Mouse (Mus musculus) limb, embryonic 11.5 days (tissue): Measurements from ENCODE around the gene Zbtb39. TPM values are rescaled to one million over a fixed set of nuclear protein-coding genes. Genes with fewer than 3 reads are reported as not detected.

ENCODE experiments used
- ATAC-seq: fragments of 200-750 bp; cut with Nextera tagmentation; 2 replicates; pipeline ENCODE4 v1.8.0; 2017; ENCODE audit warnings: low read depth; ENCODE audit not compliant: insufficient number of reproducible peaks, low FRiP score, low TSS enrichment
- DNase-seq: peaks from one replicate; pipeline ENCODE4 v3.0.0-alpha.2; 2015; ENCODE audit warnings: low spot score
- H3K27ac ChIP-seq: fragments of 300-500 bp; sonication (generic); replicated peaks from 2 replicates; pipeline ENCODE4 v1.5.1; 2014; ENCODE audit warnings: low read depth, mild to moderate bottlenecking, low read length
- H3K27me3 ChIP-seq: fragments of 300-500 bp; sonication (generic); 2 replicates; pipeline ENCODE4 v1.6.1; 2014; ENCODE audit warnings: mild to moderate bottlenecking, low read length, mixed read lengths; ENCODE audit not compliant: control insufficient read depth, insufficient read depth
- H3K36me3 ChIP-seq: fragments of 300-500 bp; sonication (generic); 2 replicates; pipeline ENCODE4 v1.6.1; 2014; ENCODE audit warnings: mild to moderate bottlenecking, low read length, moderate library complexity, mixed read lengths; ENCODE audit not compliant: control insufficient read depth, insufficient read depth
- H3K4me1 ChIP-seq: fragments of 300-500 bp; sonication (generic); 2 replicates; pipeline ENCODE4 v1.6.1; 2014; ENCODE audit warnings: low read length, mixed read lengths; ENCODE audit not compliant: control insufficient read depth, insufficient read depth
- H3K4me2 ChIP-seq: fragments of 300-500 bp; sonication (generic); 2 replicates; pipeline ENCODE4 v1.6.1; 2014; ENCODE audit warnings: low read depth, mild to moderate bottlenecking, moderate library complexity; ENCODE audit not compliant: severe bottlenecking
- H3K4me3 ChIP-seq: fragments of 300-500 bp; sonication (generic); 2 replicates; pipeline ENCODE4 v1.5.1; 2014; ENCODE audit warnings: low read depth, low read length
- H3K9ac ChIP-seq: fragments of 300-500 bp; sonication (generic); 2 replicates; pipeline ENCODE4 v1.6.1; 2014; ENCODE audit warnings: mild to moderate bottlenecking, low read length
- H3K9me3 ChIP-seq: fragments of 300-500 bp; sonication (generic); 2 replicates; pipeline ENCODE4 v1.6.1; 2016; ENCODE audit warnings: low read length; ENCODE audit not compliant: control insufficient read depth
- WGBS: fragments of 180-500 bp; shearing (Covaris S2); extraction: QIAGEN DNeasy Blood & Tissue Kit; methylation state at CpG from one replicate; pipeline ENCODE4 v1.1.7; 2014; 5-methylcytosine and 5-hydroxymethylcytosine counted together
- polyA plus RNA-seq: library from polyadenylated mRNA; unstranded; fragments of >200 nt; fragmentation: Nextera tagmentation; extraction: Ambion mirVana; gene quantifications from 2 replicates; pipeline ENCODE4 v1.2.1, GENCODE M21; 2014

The Zbtb39 gene
- polyA plus RNA-seq, 1 experiment from 2014 or later, result 7.7 TPM

GRCm38 (mm10) chr10:127739661-127740161 is 373 bp downstream of the Zbtb39 start:
- no peaks in the 10 kb centered on the region for H3K4me1 ChIP-seq
- DNase-seq (peak; percentile 70), ATAC-seq (peak; percentile 50; the same call in 1 of the 2 replicates)
- H3K9ac ChIP-seq, result peak overlapping the region; percentile 98
- H3K9me3 ChIP-seq, result no peaks in the 10 kb centered on the region
- peak overlapping the region; percentile 89 for H3K4me3 ChIP-seq
- peak overlapping the region; percentile 73 for H3K27ac ChIP-seq
- peak overlapping the region; percentile 77 for H3K4me2 ChIP-seq
- under 1% methylated on average over 44 of the region's 55 CpGs for WGBS
- peaks cover 29% of the 10 kb centered on the region for H3K36me3 ChIP-seq
- H3K27me3 ChIP-seq, result no peaks in the 10 kb centered on the region

GRCm38 (mm10) chr10:127744661-127745060 is 5.3 kb downstream of the Zbtb39 start:
- Histone ChIP-seq H3K36me3 (peaks cover 40% of the 10 kb centered on the region), H3K4me2 (no peak overlapping the region)
- ATAC-seq, result no peak

GRCm38 (mm10) chr10:127745886-127746285 is 6.5 kb downstream of the Zbtb39 start:
- Histone ChIP-seq H3K9ac (no peak overlapping the region), H3K27me3 (no peaks in the 10 kb centered on the region), H3K4me3 (no peak overlapping the region), H3K9me3 (no peaks in the 10 kb centered on the region), H3K4me1 (no peaks in the 10 kb centered on the region), H3K4me2 (no peak overlapping the region), H3K27ac (no peak overlapping the region), H3K36me3 (peaks cover 40% of the 10 kb centered on the region)
- 75% methylated on average over 5 of the region's 5 CpGs for WGBS
- no peak for DNase-seq
- no peak for ATAC-seq

More at GRCm38 (mm10) chr10:127744661-127745060, 5.3 kb downstream of the Zbtb39 start:
- Histone ChIP-seq H3K9ac (no peak overlapping the region), H3K4me3 (no peak overlapping the region), H3K9me3 (no peaks in the 10 kb centered on the region), H3K27ac (no peak overlapping the region), H3K27me3 (no peaks in the 10 kb centered on the region), H3K4me1 (no peaks in the 10 kb centered on the region)
- 64% methylated on average over 5 of the region's 5 CpGs for WGBS
- DNase-seq, result peak; percentile 62

- Histone ChIP-seq H3K4me3 (no peak overlapping the region), H3K4me2 (no peak overlapping the region), H3K27me3 (no peaks in the 10 kb centered on the region), H3K4me1 (no peaks in the 10 kb centered on the region), H3K9me3 (no peaks in the 10 kb centered on the region), H3K27ac (no peak overlapping the region), H3K9ac (no peak overlapping the region), H3K36me3 (peaks cover 33% of the 10 kb centered on the region)
- WGBS, result 90% methylated on average over 8 of the region's 8 CpGs
- ATAC-seq (no peak), DNase-seq (no peak)
These were observed 7.9 kb downstream of the Zbtb39 start for GRCm38 (mm10) chr10:127747254-127747653.

- no peaks in the 10 kb centered on the region for H3K9me3 ChIP-seq
- no peak for ATAC-seq
- no peak for DNase-seq
- no peak overlapping the region for H3K27ac ChIP-seq
- no peak overlapping the region for H3K9ac ChIP-seq
- H3K4me1 ChIP-seq, result no peaks in the 10 kb centered on the region
- H3K36me3 ChIP-seq, result peaks cover 16% of the 10 kb centered on the region
- no peak overlapping the region for H3K4me2 ChIP-seq
- WGBS, result 8% methylated on average over 8 of the region's 8 CpGs
- no peak overlapping the region for H3K4me3 ChIP-seq
- H3K27me3 ChIP-seq, result no peaks in the 10 kb centered on the region
These were observed 9.7 kb downstream of the Zbtb39 start for GRCm38 (mm10) chr10:127748847-127749612.

- no peaks in the 10 kb centered on the region for H3K4me1 ChIP-seq
- H3K4me3 ChIP-seq, result no peak overlapping the region
- H3K9ac ChIP-seq, result no peak overlapping the region
- no peaks in the 10 kb centered on the region for H3K27me3 ChIP-seq
- WGBS, result 47% methylated on average over 24 of the region's 24 CpGs
- H3K36me3 ChIP-seq, result peaks cover 7% of the 10 kb centered on the region; the same call in 1 of the 2 replicates
- DNase-seq, result no peak
- H3K4me2 ChIP-seq, result no peak overlapping the region; the same call in 1 of the 2 replicates
- no peak overlapping the region for H3K27ac ChIP-seq
- H3K9me3 ChIP-seq, result no peaks in the 10 kb centered on the region
- ATAC-seq, result no peak
These were observed 10.9 kb downstream of the Zbtb39 start for GRCm38 (mm10) chr10:127750136-127750777.

GRCm38 (mm10) chr10:127751548-127751947 is 12.2 kb downstream of the Zbtb39 start, which contains the start of gene Gpr182:
TSS of gene Gpr182 (minus strand) at chr10:127751732.
- H3K9ac ChIP-seq, result no peak within 1 kb of the TSS
- no peak within 1 kb of the TSS for H3K4me3 ChIP-seq
- no peak for ATAC-seq
- H3K4me2 ChIP-seq, result no peak within 1 kb of the TSS
- H3K27ac ChIP-seq, result no peak within 1 kb of the TSS
- DNase-seq, result no peak
- H3K9me3 ChIP-seq, result no peaks in the 10 kb centered on the region
- WGBS, result 55% methylated on average over 8 of the region's 8 CpGs
- H3K27me3 ChIP-seq, result no peaks in the 10 kb centered on the region
- peaks cover 4% of the 10 kb centered on the region; the same call in 1 of the 2 replicates for H3K36me3 ChIP-seq
- no peaks in the 10 kb centered on the region for H3K4me1 ChIP-seq

- H3K27ac ChIP-seq, result no peak overlapping the region
- DNase-seq (no peak), ATAC-seq (no peak)
- H3K27me3 ChIP-seq, result no peaks in the 10 kb centered on the region
- WGBS, result 85% methylated on average over 6 of the region's 6 CpGs
- H3K36me3 ChIP-seq, result no peaks in the 10 kb centered on the region
- H3K9me3 ChIP-seq, result no peaks in the 10 kb centered on the region
- no peak overlapping the region for H3K4me2 ChIP-seq
- H3K4me3 ChIP-seq, result no peak overlapping the region
- H3K9ac ChIP-seq, result no peak overlapping the region
- H3K4me1 ChIP-seq, result no peaks in the 10 kb centered on the region
These were observed 15.3 kb downstream of the Zbtb39 start for GRCm38 (mm10) chr10:127754566-127755166.
